Mouse (Mus musculus) Patski (cell line): ENCODE measurements around the gene Nfix. TPM values are rescaled to one million over a fixed set of nuclear protein-coding genes. Genes with fewer than 3 reads are reported as not detected.

Experiments
- ATAC-seq: fragments of 100-300 bp; one replicate; pipeline ENCODE4 v1.8.0; 2021
- CTCF ChIA-PET: fragments of 350-600 bp; sonication (Branson Sonifier 250); formaldehyde crosslinking; loops from one replicate; lab custom pipeline; 2022; ENCODE audit warnings: inconsistent platforms; lab: Charles Lee
- POLR2A ChIA-PET: fragments of 350-600 bp; sonication (Branson Sonifier 250); formaldehyde crosslinking; loops from one replicate; lab custom pipeline; 2022; ENCODE audit warnings: antibody characterized with exemption, inconsistent platforms; lab: Charles Lee
- DNase-seq: peaks from one replicate; pipeline ENCODE4 v3.0.0-alpha.2; 2011; ENCODE audit warnings: low read depth, low spot score
- H3K27me3 ChIP-seq: fragments of 371-371 bp; one replicate; pipeline ENCODE4 v1.5.1; 2021
- CTCF ChIP-seq: fragments of 100-300 bp; IDR thresholded peaks from one replicate; pipeline ENCODE4 v1.5.1; 2021
- in situ Hi-C: fragments of 300-500 bp; cut with MboI; formaldehyde crosslinking; loops from 3 replicates; pipeline ENCODE4 v1.11.1; 2018; ENCODE audit warnings: low pct_unique_long_range_greater_than_20kb, mixed read lengths
- polyA plus RNA-seq: library from polyadenylated mRNA; unstranded; gene quantifications from one replicate; pipeline ENCODE4 v1.2.3, GENCODE M21; 2021

Gene Nfix
- polyA plus RNA-seq, 1 experiment from 2014 or later = 32.5 TPM

DNA sequence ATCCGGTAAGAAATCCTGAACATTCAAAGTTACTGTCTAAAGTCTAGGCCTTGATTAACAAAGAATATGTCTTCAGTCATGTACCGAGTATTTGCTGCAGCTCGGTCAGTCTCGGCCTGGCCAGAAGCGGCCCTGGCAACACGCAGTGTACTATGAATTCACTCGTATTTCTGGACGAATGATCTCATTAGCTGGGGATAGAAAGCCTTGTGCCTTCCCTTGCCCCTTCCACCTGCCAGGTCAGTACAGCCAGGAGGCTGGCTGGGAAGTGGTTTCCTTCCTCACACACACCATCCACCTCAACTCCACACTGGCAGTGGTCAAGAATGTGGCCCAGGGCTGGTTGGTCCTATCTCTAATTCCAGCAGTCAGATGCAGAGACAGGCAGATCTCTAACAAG is 30.8 kb downstream of the Nfix start:
- H3K27me3 ChIP-seq = no peaks in the 10 kb centered on the region
- POLR2A ChIA-PET = no interaction called here
- CTCF ChIA-PET = no interaction called here
- no peak for ATAC-seq
- TF ChIP-seq CTCF = no peak
- DNase-seq = no peak
- in situ Hi-C loops = no loop called here

DNA sequence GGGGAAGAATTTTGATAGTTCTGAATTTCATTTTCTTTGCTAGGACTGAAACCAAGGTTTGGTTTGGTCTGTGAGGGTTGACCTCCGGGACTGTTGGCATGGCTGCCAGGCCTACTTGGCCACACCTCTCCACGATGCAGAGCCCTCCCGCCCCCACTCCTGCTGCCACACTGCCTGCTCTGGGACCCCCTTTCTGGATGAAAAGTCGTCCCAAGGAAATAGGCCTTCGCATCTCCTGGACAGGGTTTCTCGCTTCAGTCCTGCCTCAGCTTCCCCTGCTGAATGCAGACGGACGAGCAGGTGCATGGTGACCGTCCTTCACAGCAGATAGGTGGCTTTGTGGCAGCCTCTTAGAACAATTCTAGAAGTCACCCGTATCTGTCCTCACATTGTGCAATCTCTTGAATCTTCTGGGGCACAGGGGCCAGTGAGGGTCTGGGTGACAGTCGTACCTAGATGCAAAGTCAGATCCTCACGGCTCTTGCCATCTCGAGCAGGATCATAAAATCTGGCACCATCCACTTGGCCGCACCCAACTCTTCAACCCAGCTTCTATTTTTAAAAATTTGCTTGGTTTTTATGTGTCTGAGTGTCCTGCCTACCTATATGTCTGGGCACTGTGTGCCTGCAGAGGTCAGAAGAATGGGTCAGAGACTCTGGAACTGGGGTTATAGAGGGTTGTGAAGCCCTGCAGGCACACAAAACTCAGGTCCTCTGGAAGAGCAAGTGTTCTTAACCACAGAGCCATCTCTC is 31.6 kb downstream of the Nfix start:
- no peak for TF ChIP-seq CTCF
- no peak for DNase-seq
- in situ Hi-C loops = no loop called here
- no peak for ATAC-seq
- ChIA-PET POLR2A (no interaction called here), CTCF (no interaction called here)
- no peaks in the 10 kb centered on the region for H3K27me3 ChIP-seq

- no peak for TF ChIP-seq CTCF
- ATAC-seq = no peak
- DNase-seq = no peak
- no peaks in the 10 kb centered on the region for H3K27me3 ChIP-seq
- POLR2A ChIA-PET = no interaction called here
- CTCF ChIA-PET = no interaction called here
- in situ Hi-C loops = no loop called here
Measured at GRCm38 (mm10) chr8:84767221-84767620, 32.9 kb downstream of the Nfix start.

DNA sequence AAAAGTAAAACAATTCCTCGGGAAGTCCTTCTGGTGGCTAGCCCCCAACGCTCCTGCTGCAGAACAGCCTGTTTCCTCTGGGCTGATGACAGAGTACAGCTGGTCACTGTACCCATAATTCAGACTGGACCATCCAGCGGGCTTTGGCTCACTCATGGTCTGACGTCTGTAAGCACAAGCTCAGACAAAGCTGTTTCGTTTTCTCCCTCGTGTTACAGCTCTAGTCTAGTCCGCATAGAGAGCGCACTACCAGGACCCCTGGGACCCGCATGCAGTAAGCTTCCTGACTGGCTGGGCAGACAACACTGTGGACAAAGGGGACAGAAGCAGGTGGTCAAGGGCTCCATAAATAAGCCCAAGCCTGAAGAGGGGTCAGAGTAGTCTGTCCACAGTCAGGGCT is 33.7 kb downstream of the Nfix start:
- ChIA-PET POLR2A (interaction anchor here (1.4 kb wide), 1 partner anchor 22 kb away, joined by 4 read pairs; no protein-coding TSS in a partner anchor), CTCF (no interaction called here)
- no peak for TF ChIP-seq CTCF
- no peak for DNase-seq
- no peaks in the 10 kb centered on the region for H3K27me3 ChIP-seq
- in situ Hi-C loops = no loop called here
- no peak for ATAC-seq

DNA sequence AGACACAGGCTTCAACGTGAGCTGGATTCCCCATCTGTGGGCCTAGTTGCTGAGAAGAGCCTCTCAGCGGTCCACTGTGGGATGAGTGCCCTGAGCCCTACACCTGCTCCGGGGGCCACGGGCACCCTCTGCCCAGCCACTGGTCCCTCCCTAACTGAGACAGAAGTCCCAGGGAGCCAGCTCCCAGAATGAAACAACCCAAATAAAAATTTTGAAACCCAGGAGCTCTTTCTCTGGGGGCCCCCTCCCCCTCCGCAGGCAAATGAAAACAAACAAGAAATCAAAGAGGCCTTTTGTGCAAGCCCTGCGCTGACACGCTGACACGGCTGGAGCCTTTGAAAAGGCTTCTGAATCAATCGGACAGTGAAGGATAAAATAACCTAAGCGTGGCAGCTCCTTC is 34.5 kb downstream of the Nfix start:
- ChIA-PET CTCF (no interaction called here), POLR2A (interaction anchor here (1.4 kb wide), 1 partner anchor 21 kb away, joined by 4 read pairs; no protein-coding TSS in a partner anchor)
- no peak for DNase-seq
- in situ Hi-C loops = no loop called here
- no peaks in the 10 kb centered on the region for H3K27me3 ChIP-seq
- no peak for TF ChIP-seq CTCF
- no peak for ATAC-seq

- ATAC-seq (no peak), DNase-seq (no peak)
- no peak for TF ChIP-seq CTCF
- ChIA-PET CTCF (no interaction called here), POLR2A (no interaction called here)
- H3K27me3 ChIP-seq = no peaks in the 10 kb centered on the region
- in situ Hi-C loops = loop anchor here (5.0 kb wide), 1 partner anchor 32 kb away; no protein-coding TSS in a partner anchor
Measured at GRCm38 (mm10) chr8:84764870-84765495, 35.2 kb downstream of the Nfix start.

DNA sequence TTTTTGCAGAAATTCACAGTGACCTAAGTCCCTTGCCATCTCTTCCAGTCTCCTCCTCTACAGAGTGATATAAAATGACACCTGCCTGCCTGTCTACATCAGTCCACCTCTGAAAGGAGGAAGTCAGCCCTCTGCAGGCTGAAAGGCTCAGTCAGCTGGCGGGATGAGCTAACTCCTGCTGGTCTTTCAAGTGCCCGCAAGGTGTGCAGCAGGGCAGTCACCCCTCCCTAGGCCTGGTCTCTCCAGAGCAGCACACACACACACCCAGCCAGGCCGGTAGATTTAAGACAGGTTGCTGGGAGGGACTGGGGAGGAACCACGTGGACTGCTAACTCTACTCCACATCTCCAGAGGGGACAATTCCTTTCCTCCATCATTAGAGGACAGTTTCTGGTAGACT is 36.0 kb downstream of the Nfix start:
- H3K27me3 ChIP-seq = no peaks in the 10 kb centered on the region
- in situ Hi-C loops = loop anchor here (5.0 kb wide), 1 partner anchor 33 kb away; no protein-coding TSS in a partner anchor
- ChIA-PET CTCF (no interaction called here), POLR2A (no interaction called here)
- no peak for TF ChIP-seq CTCF
- ATAC-seq = no peak
- no peak for DNase-seq

- in situ Hi-C loops = loop anchor here (5.0 kb wide), 1 partner anchor 36 kb away; no protein-coding TSS in a partner anchor
- ATAC-seq = peak; percentile 1
- CTCF ChIA-PET = interaction anchor here (1.1 kb wide), 1 partner anchor 16 kb away, joined by 3 read pairs; no protein-coding TSS in a partner anchor
Measured at GRCm38 (mm10) chr8:84760901-84761300, 39.2 kb downstream of the Nfix start.

DNA sequence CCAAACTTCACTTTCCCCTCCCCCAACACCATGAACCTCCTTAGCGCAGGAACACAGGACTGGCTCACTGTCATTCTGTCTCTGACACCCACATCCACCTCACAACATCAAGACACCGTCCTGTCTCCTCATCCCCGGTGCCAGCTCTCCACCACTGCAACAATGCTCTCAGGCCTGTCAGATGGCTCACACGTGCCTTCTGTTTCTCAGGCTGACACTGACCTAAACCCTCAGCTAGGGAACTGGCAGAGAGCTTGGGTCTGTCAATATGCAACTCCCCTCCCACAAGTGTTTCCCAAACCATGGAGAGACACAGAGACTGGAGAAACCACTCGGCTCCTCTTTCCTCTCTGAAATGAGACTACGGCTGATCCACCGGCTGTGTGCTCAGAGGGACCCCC is 39.7 kb downstream of the Nfix start:
- ChIA-PET POLR2A (interaction anchor here (0.7 kb wide), 1 partner anchor 16 kb away, joined by 3 read pairs; no protein-coding TSS in a partner anchor), CTCF (interaction anchor here (1.1 to 2.5 kb wide), 3 partner anchors 12 to 54 kb away, joined by 3 to 8 read pairs (median 3); no protein-coding TSS in a partner anchor)
- in situ Hi-C loops = loop anchor here (5.0 kb wide), 1 partner anchor 37 kb away; no protein-coding TSS in a partner anchor
- no peak for DNase-seq
- H3K27me3 ChIP-seq = no peaks in the 10 kb centered on the region
- TF ChIP-seq CTCF = no peak
- no peak for ATAC-seq

More at GRCm38 (mm10) chr8:84760901-84761300, 39.2 kb downstream of the Nfix start:
- POLR2A ChIA-PET = no interaction called here
- no peak for TF ChIP-seq CTCF
- DNase-seq = no peak
- H3K27me3 ChIP-seq = no peaks in the 10 kb centered on the region

GRCm38 (mm10) chr8:84759718-84760117 is 40.4 kb downstream of the Nfix start:
- in situ Hi-C loops = loop anchor here (5.0 kb wide), 1 partner anchor 38 kb away; no protein-coding TSS in a partner anchor
- ChIA-PET POLR2A (interaction anchor here (0.7 kb wide), 1 partner anchor 16 kb away, joined by 3 read pairs; no protein-coding TSS in a partner anchor), CTCF (interaction anchor here (1.0 to 2.5 kb wide), 8 partner anchors 12 to 55 kb away, joined by 3 to 8 read pairs (median 4); no protein-coding TSS in a partner anchor)
- no peak for DNase-seq
- TF ChIP-seq CTCF = no peak
- no peak for ATAC-seq
- H3K27me3 ChIP-seq = no peaks in the 10 kb centered on the region

GRCm38 (mm10) chr8:84759126-84759525 is 41.0 kb downstream of the Nfix start:
- H3K27me3 ChIP-seq = no peaks in the 10 kb centered on the region
- ATAC-seq (no peak), DNase-seq (no peak)
- ChIA-PET POLR2A (interaction anchor here (1.3 kb wide), 1 partner anchor 14 kb away, joined by 4 read pairs; no protein-coding TSS in a partner anchor), CTCF (interaction anchor here (1.0 to 2.5 kb wide), 7 partner anchors 11 to 55 kb away, joined by 3 to 8 read pairs (median 4); no protein-coding TSS in a partner anchor)
- no peak for TF ChIP-seq CTCF
- in situ Hi-C loops = no loop called here
